Mouse (Mus musculus) embryonic fibroblast, embryonic 13.5 days (primary cell): ENCODE data around the gene Srl. TPM values are rescaled to one million over a fixed set of nuclear protein-coding genes. Genes with fewer than 3 reads are reported as not detected.
A peak's percentile ranks its signal among the peaks of the same experiment; 100 is the strongest.

Experiments
- H3K27ac ChIP-seq: 2 replicates; pipeline ENCODE4 v1.5.1; 2012; ENCODE audit warnings: low read length, control low read depth, inconsistent platforms; ENCODE audit not compliant: insufficient read depth
- H3K4me1 ChIP-seq: 2 replicates; pipeline ENCODE4 v1.6.1; 2011; ENCODE audit warnings: low read length; ENCODE audit not compliant: control insufficient read depth, insufficient read depth
- H3K4me3 ChIP-seq: 2 replicates; pipeline ENCODE4 v1.5.1; 2011; ENCODE audit warnings: mild to moderate bottlenecking, control low read depth, low read length; ENCODE audit not compliant: insufficient read depth
- CTCF ChIP-seq: IDR thresholded peaks from 2 replicates; pipeline ENCODE4 v1.5.1; 2011; ENCODE audit warnings: mild to moderate bottlenecking, control low read depth, low read length, moderate library complexity, borderline replicate concordance; ENCODE audit not compliant: insufficient read depth
- POLR2A ChIP-seq: IDR thresholded peaks from 2 replicates; pipeline ENCODE4 v1.6.1; 2011; ENCODE audit warnings: low read depth, mild to moderate bottlenecking, control low read depth, low read length, moderate library complexity
- polyA plus RNA-seq: library from polyadenylated mRNA; stranded (reverse); fragments of >200 nt; gene quantifications from 2 replicates; pipeline ENCODE4 v1.2.4, GENCODE M21; 2011; ENCODE audit warnings: low read depth; ENCODE audit not compliant: missing spikeins, insufficient read length

Gene Srl
- polyA plus RNA-seq, 1 experiment, result 3.9 TPM

DNA sequence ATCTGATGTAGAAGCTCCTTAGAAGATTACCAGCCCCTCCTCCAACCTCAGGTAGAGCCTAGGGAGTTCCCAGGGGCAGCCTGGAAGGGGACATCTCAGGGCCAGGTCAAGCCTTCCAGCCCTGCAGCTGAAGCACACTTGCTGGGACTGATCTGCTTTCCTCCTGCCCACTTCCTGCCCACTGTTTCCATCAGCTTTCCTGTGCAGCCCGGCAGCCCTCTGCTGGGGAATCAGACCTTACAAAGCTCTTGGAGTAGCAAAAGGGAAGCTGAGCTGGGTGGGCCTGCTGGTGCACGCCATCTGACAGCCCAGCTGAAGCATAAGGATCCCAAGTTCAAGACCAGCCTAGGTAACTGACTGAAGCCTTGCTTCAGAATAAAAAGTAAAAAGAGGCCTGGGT, 35.3 kb upstream of the Srl start:
- Histone ChIP-seq H3K4me3 (no peak overlapping the region), H3K27ac (no peak overlapping the region), H3K4me1 (no peaks in the 10 kb centered on the region)
- TF ChIP-seq CTCF, result no peak
- no peak for TF ChIP-seq POLR2A

DNA sequence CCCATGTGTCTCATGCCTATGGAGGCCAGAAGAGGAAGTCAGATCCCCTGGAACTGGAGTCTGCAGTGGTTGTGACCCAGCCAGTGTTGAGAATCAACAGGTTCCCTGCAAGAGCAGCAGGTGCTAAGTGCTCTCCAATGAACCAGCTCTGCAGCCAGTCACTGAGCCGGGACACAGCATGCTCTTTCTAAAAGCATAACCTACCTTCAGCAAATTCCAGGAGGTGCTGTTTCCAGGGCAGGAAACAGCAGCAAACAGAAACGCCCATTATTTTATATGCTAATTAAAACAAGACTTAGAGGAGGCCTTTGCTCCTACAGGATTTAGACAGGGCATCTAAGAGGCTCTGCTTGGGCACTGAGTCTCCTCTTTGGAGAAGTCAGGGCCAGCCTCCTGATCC, 34.4 kb upstream of the Srl start:
- Histone ChIP-seq H3K4me1 (no peaks in the 10 kb centered on the region), H3K27ac (no peak overlapping the region), H3K4me3 (no peak overlapping the region)
- TF ChIP-seq CTCF (no peak), POLR2A (no peak)

DNA sequence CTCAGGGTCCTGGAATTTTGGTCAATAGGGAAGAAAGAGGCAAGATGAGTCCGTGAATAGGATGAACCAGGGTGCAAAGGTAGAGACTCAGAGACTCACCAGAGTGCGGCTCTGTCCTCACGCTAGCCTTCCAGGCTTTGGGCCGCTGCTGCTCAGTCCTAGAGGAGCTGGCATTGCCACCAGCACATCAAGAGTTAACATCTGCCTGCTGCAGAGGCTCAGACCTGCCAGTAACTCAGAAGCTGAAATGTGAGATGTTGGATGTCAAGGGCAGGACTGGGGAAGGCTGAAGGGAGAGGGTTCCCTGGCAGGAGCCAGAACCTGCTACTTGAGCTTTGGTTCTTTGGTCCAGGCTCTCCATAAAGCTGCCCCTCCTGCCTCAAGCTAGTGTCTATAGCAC, 29.1 kb upstream of the Srl start:
- H3K27ac ChIP-seq, result no peak overlapping the region
- no peak for TF ChIP-seq POLR2A
- no peak for TF ChIP-seq CTCF
- no peak overlapping the region for H3K4me3 ChIP-seq
- H3K4me1 ChIP-seq, result no peaks in the 10 kb centered on the region

DNA sequence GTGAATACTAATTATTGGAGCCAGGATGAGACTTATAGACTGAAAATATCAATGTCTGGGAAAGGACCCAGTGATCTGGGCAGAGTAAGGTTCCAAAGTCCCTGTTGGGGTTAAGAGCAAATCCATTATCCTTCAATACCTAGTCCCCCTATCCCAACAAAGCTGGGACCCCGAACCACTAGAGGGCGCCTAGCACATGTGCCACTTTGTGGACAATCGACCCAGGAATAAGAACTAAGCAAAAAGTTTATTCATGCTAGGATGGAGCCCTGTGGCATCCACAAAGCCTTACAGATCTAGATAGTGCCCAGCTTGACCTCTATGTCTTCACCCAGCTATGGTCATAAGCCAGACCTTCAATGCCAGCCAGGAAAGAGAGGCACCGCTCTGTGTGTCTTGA, 26.3 kb upstream of the Srl start:
- Histone ChIP-seq H3K4me1 (no peaks in the 10 kb centered on the region), H3K27ac (no peak overlapping the region), H3K4me3 (no peak overlapping the region)
- TF ChIP-seq POLR2A (no peak), CTCF (peak; percentile 74)

DNA sequence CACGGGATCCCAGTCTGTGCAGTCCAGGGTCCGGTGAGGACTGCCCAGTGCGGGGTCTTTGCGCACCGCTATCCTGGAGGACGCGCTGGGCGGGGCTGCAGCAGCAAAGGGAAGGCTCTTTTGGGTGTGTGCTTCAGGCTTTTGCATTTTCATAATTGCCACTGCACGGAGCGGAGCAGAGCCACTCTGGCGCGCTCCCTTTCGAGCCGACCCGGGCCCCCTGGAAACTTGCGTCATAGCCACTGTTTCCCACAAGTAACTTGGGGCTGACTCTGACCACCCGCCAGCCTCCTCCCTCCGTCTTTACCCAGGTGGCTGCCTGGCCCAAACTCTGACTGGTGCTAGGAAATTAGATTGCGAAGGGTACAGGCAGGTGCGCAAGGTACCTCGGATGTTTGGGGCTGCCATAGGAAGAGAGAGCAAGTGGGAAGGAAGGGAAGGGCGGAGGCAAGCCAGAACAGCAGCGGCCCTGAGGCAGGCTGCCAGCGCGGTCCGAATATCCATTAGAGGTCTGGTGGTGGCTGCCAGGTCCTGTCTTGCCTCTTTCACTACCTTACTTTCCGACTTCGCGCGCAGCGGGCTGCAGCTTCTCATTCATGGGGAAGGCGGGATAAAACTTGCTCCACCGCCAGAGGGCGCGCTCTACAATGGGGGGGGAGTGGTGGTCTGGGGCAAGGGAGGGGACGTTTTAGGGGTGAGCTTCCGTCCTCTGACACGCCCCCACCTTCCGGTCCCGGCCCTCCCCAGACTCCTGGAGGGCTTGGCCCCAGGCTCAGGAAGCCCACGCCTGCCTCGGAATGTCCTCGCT, 18.7 kb upstream of the Srl start:
- H3K27ac ChIP-seq, result no peak overlapping the region
- H3K4me3 ChIP-seq, result peak overlapping the region; percentile 71
- TF ChIP-seq POLR2A, result no peak
- TF ChIP-seq CTCF, result peak; percentile 37; the same call in 1 of the 2 replicates
- H3K4me1 ChIP-seq, result no peaks in the 10 kb centered on the region

DNA sequence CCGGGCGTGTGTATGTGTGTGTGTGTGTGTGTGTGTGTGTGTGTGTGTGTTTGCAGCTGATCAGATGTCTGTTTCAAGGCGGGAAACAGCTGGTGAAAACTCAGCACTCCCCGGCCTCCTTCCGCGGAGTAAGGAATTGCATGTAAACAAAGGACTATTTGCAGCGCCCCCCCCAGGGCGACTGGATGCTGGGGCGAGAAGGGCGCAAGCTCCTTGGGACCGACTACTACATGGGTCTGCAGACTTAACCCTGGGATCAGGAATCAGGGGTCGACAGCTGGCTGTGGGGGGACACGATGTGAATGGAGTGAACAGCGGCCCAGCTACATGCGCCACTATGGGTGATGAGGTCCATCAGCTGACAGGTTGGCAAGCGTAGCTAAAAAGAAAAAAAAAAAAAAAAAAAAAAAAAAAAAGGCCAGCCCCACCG, 18.1 kb upstream of the Srl start, which contains the start of gene Tfap4:
Tfap4 (minus strand) TSS at position 140 of the 430 bp plus-strand sequence.
- no peak for TF ChIP-seq CTCF
- no peak for TF ChIP-seq POLR2A
- peak within 1 kb of the TSS; percentile 15; the same call in 1 of the 2 replicates for H3K27ac ChIP-seq

DNA sequence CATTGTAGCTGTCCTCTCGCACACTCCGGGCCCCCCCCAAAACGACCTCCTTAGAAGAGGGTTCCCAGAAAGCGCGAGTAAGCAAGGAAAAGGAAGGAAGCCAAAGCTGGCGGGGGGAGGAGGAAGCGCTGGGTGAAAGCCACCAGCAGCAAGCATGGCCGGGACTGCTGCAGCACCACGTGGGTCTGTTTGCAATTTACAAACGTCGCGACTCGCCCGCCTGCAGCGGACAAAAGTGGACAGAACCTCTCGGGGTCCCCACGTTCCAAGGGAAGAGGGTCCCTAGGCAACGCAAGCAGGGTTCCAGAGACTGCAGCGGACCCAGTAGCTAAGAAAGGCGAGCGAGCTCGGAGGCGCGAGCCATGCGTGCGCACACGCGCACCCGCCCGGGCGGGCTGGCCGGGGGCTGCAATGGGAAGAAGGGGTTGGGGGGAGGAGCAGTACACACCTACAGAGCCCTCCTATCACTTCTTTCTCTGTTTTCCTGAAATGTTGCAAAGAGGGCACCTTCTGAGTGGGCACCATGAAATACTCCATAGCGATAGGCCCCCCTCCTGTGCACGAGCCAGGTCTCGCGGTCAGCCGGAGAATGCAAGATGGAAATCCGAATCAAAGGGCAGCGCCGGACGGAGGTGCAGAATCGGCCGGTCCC, 17.5 kb upstream of the Srl start:
- no peak for TF ChIP-seq CTCF
- TF ChIP-seq POLR2A, result peak; percentile 27; the same call in 1 of the 2 replicates
- Histone ChIP-seq H3K27ac (no peak overlapping the region), H3K4me3 (peak overlapping the region; percentile 71), H3K4me1 (no peaks in the 10 kb centered on the region)

More for the DNA sequence above, 18.1 kb upstream of the Srl start, which contains the start of gene Tfap4:
- Histone ChIP-seq H3K4me3 (peak within 1 kb of the TSS; percentile 71), H3K4me1 (no peaks in the 10 kb centered on the region)

DNA sequence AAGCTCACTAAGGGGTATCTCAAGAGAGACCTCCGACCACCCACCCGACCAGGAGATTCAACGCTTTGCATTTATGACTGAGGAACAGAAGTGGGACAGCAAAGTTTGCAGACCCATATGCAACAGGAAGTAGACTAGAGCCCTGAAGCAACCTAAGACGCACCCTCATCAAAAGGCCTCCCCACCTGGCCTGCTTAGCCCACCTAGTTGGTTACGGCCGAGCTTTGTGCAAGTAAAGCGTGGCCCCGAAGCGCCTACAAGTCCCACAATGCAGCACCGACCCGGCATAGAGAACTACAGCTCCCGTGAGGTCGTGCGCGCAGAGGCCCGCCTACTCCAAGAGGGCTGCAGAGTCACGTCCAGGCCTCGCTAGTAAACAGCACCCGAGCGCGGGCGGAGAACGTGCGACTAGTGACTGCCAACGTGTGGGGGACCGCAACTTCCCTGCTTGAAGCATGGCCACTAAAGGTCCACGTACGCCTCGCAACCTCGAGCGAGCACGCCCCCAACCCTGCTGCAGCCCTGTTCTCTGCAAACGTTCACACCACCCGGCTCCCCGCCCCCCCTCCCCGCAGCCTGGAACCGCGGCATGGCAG, 16.9 kb upstream of the Srl start:
- Histone ChIP-seq H3K4me3 (peak overlapping the region; percentile 71), H3K4me1 (peaks cover 3% of the 10 kb centered on the region), H3K27ac (peak overlapping the region; percentile 19)
- TF ChIP-seq POLR2A, result peak; percentile 85; the same call in 1 of the 2 replicates
- TF ChIP-seq CTCF, result no peak

DNA sequence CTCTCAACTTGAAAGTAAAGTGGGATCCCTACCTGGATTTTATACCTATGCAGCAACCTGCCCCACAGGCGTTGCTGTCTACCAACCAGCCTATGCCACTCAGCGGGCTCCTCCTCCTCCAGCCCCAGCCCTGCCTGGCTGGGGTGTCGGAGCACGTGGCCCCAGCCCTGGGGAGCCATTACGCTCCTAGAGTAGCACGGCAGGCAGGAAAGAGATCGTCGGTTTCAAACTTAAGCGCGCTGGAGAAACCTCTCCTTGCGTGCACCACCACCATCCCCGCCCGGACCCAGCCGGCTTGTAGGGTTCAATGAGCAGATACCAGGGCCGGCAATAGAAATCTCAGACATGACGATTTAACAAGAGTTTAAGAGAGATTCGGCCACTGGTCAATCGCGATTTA, 16.3 kb upstream of the Srl start:
- TF ChIP-seq POLR2A, result peak; percentile 59; the same call in 1 of the 2 replicates
- no peak for TF ChIP-seq CTCF
- Histone ChIP-seq H3K4me3 (peak overlapping the region; percentile 71), H3K4me1 (peaks cover 8% of the 10 kb centered on the region)

DNA sequence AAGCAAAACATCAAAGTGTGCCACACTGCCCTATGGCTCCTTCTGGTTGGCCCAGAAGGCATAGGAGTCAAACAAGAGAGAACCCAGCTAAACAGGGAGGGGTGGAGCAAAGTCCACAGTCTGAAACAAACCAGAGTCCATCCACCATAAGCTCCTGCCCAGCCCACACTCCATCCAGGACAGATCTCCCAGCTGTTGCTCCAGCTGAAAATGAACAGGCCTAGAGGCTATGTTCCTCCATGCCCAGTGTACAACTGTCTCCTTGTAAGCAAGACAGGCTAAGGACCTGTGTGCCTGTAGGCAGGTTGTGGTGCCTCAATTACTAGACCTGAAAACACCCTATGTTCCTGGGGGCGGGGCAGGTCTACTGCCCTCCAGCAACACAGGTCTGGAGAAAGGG, 15.5 kb upstream of the Srl start:
- Histone ChIP-seq H3K27ac (no peak overlapping the region), H3K4me1 (peaks cover 11% of the 10 kb centered on the region), H3K4me3 (no peak overlapping the region)
- TF ChIP-seq CTCF (no peak), POLR2A (no peak)

More for the DNA sequence above, 16.3 kb upstream of the Srl start:
- H3K27ac ChIP-seq, result peak overlapping the region; percentile 19; the same call in 1 of the 2 replicates
